Mouse (Mus musculus) embryonic facial prominence, embryonic 15.5 days (tissue): ENCODE measurements at regions not wholly inside any gene's neighbourhood (a gene's known extent, or its start where the extent isn't known, plus 50 kb on each side); places are given as distances from the start of the nearest gene placed in this dataset.

Experiments
- ATAC-seq: fragments of 200-750 bp; cut with Nextera tagmentation; 2 replicates; pipeline ENCODE4 v1.8.0; 2017; ENCODE audit warnings: low read depth, moderate TSS enrichment; ENCODE audit not compliant: insufficient number of reproducible peaks, low FRiP score, low TSS enrichment
- H3K27ac ChIP-seq: fragments of 300-500 bp; sonication (generic); replicated peaks from 2 replicates; pipeline ENCODE4 v1.5.1; 2015; ENCODE audit warnings: mild to moderate bottlenecking, inconsistent platforms
- H3K27me3 ChIP-seq: fragments of 300-500 bp; sonication (generic); 2 replicates; pipeline ENCODE4 v1.6.1; 2015; ENCODE audit warnings: inconsistent platforms
- H3K36me3 ChIP-seq: fragments of 300-500 bp; sonication (generic); 2 replicates; pipeline ENCODE4 v1.6.1; 2015; ENCODE audit warnings: mild to moderate bottlenecking, inconsistent platforms
- H3K4me1 ChIP-seq: fragments of 300-500 bp; sonication (generic); 2 replicates; pipeline ENCODE4 v1.6.1; 2015; ENCODE audit warnings: inconsistent platforms
- H3K4me2 ChIP-seq: fragments of 300-500 bp; sonication (generic); replicated peaks from 2 replicates; pipeline ENCODE4 v1.6.1; 2015; ENCODE audit warnings: mild to moderate bottlenecking, inconsistent platforms
- H3K4me3 ChIP-seq: fragments of 300-500 bp; sonication (generic); replicated peaks from 2 replicates; pipeline ENCODE4 v1.5.1; 2015; ENCODE audit warnings: mild to moderate bottlenecking, inconsistent platforms
- H3K9ac ChIP-seq: fragments of 300-500 bp; sonication (generic); 2 replicates; pipeline ENCODE4 v1.6.1; 2015; ENCODE audit warnings: inconsistent platforms
- H3K9me3 ChIP-seq: fragments of 300-500 bp; sonication (generic); replicated peaks from 2 replicates; pipeline ENCODE4 v1.6.1; 2016; ENCODE audit warnings: inconsistent platforms
- WGBS: fragments of 180-500 bp; shearing (Covaris S2); methylation state at CpG from one replicate; pipeline ENCODE4 v1.1.7; 2015; 5-methylcytosine and 5-hydroxymethylcytosine counted together

DNA sequence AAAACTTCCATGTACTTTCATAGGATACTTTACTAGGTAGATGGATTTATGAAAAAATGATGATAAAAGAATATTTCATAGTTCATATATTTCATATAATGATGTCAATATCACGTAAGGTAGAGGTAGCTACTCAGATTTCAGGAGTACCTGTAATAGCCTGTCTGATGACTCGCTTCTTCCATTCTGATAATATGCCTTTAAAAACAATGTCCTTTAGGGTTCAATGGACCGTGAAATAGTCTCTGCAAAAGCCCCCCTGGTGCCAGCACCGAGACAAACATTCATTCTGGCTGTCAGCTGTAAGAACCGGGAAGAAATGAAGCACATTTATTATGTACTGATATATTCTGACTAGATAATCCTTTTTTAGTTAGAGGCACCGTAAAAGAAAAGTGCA is 449.7 kb downstream of the Plod2 start:
- Histone ChIP-seq H3K4me2 (no peak overlapping the region), H3K4me3 (no peak overlapping the region), H3K4me1 (no peaks in the 10 kb centered on the region), H3K27ac (no peak overlapping the region), H3K27me3 (no peaks in the 10 kb centered on the region), H3K9me3 (no peaks in the 10 kb centered on the region), H3K9ac (no peak overlapping the region), H3K36me3 (no peaks in the 10 kb centered on the region)
- ATAC-seq = no peak
- WGBS = 52% methylated on average over 6 of the region's 6 CpGs

DNA sequence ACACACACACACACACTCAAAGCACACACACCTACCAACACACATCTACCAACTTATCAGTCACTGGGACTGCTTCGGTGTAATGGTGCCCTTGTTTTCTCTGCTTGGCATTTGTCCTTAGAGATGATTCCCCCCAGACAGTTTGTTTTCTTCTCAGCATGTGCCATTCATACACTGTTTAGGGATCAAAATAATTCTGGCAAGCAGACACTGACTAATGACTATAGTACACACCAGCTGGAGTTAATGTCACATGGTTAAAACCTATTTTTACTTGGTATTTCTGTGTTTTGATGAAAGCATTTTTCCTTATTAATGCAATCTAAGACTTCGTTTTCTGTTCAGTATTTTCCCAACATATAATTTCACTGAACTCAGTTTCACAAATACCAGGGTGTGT is 454.1 kb downstream of the Plod2 start:
- Histone ChIP-seq H3K27me3 (no peaks in the 10 kb centered on the region), H3K9ac (no peak overlapping the region), H3K36me3 (no peaks in the 10 kb centered on the region), H3K27ac (no peak overlapping the region), H3K9me3 (no peaks in the 10 kb centered on the region), H3K4me1 (no peaks in the 10 kb centered on the region), H3K4me3 (no peak overlapping the region), H3K4me2 (no peak overlapping the region)
- ATAC-seq = no peak
- 52% methylated on average over 2 of the region's 2 CpGs for WGBS

DNA sequence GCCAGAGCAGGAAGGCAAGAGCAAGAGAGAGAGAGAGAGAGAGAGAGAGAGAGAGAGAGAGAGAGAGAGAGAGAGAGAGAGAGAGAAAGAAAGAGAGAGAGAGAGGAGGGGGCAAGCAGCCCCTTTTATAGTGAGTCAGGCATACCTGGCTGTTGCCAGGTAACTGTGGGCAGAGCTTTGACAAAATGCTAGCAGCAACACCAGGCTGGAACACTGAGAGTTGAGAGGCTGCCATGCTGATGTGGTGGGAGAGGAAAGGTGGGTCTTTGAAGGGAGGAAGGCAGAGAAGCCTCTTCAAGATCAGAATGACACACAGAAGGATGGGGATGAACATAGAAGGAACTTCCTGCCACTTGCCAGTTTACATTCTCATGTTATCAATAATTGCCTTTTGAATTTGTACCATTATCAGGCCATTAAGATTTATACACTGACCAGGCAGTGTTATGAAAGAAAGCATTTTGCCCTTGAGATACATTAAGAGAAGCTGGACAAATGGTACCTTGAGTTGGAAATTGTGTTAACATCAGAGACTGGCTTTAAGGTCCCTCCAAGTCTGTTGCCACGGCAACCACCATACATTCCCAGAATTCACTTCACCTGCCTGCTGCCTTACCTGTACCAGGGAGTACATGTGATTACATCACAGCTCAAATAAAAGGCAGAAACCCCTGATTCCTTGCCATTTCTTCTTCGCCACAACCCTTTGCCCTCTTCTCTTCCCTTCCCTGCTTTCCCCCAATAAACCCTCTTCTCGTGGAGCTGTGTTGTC is 463.3 kb downstream of the Plod2 start:
- Histone ChIP-seq H3K4me1 (no peaks in the 10 kb centered on the region), H3K4me3 (no peak overlapping the region), H3K4me2 (no peak overlapping the region), H3K36me3 (no peaks in the 10 kb centered on the region), H3K9ac (no peak overlapping the region), H3K27me3 (no peaks in the 10 kb centered on the region), H3K9me3 (no peaks in the 10 kb centered on the region), H3K27ac (no peak overlapping the region)
- ATAC-seq = no peak
- WGBS = 82% methylated on average over 3 of the region's 3 CpGs

DNA sequence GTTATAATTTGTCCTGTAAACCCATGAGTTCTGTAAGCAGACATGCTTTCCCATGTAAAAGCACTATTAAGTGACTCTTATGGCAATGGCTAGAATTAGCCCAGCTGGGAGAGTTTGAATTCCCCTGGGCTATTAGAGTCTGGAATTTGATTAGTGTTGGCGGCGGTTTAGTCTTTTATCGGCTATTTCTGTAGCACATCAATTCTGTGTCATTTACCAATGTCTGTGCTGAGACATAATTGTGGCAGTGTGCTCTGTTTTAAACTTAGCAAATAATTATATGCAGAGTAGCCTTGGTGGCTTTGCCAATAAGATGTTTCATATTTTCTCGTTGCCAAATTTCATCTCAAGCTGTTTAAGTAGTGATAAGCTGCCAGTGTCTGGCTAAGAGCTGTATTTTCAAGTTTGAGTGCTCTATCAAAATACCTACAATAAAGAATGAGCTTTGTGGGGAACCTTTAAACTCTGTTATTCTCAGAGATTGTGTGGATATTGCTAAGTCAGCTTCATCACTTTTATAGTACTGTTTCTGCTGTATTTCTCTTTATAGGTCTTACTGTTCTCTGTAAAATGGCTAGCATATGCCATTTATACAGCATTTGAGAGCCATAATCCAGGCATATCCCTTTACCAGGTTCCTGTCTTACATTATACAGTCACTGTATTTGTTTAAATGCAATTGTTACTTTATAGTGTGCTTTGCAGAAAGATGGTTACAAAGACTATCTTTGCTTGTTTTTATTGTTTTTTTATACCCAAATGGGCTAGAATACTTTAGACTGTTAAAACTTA is 466.7 kb downstream of the Plod2 start:
- Histone ChIP-seq H3K9me3 (no peaks in the 10 kb centered on the region), H3K4me2 (no peak overlapping the region), H3K4me1 (no peaks in the 10 kb centered on the region), H3K27me3 (no peaks in the 10 kb centered on the region), H3K27ac (no peak overlapping the region), H3K36me3 (no peaks in the 10 kb centered on the region), H3K4me3 (no peak overlapping the region), H3K9ac (no peak overlapping the region)
- no peak for ATAC-seq
- 27% methylated on average over 4 of the region's 4 CpGs for WGBS

DNA sequence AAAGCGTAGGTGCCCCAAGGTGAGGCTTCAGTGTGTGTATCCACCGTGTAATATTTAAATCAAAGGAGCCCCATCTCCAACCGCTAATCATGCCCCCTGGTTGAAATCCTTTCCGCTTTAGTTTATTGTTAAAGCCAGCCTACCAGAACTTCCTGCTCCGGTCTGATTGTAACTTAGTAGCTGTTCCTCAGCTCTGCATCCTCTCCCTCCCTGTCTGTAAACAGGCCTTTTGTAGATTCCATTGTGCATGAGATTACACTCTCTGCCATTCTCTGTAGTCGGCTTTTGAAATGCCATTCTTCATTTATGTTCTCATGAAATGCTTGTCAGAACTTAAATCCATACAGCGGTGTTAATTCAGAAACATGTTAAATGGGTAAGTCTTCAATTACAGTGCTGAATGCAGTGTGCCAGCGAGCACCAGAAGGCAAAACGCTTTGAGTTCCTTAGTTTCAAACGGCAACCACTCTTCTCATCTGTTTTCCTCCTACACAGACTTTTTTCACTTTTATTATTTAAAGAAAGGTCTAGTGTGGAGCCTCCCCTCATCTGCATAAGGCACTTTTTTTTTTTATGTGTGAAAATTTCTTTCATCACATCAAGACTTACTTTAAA is 502.4 kb downstream of the Plod2 start:
- Histone ChIP-seq H3K27me3 (no peaks in the 10 kb centered on the region), H3K9ac (no peak overlapping the region), H3K4me3 (no peak overlapping the region), H3K4me2 (no peak overlapping the region), H3K27ac (no peak overlapping the region), H3K9me3 (no peaks in the 10 kb centered on the region), H3K4me1 (no peaks in the 10 kb centered on the region), H3K36me3 (no peaks in the 10 kb centered on the region)
- WGBS = 62% methylated on average over 10 of the region's 10 CpGs
- ATAC-seq = no peak

DNA sequence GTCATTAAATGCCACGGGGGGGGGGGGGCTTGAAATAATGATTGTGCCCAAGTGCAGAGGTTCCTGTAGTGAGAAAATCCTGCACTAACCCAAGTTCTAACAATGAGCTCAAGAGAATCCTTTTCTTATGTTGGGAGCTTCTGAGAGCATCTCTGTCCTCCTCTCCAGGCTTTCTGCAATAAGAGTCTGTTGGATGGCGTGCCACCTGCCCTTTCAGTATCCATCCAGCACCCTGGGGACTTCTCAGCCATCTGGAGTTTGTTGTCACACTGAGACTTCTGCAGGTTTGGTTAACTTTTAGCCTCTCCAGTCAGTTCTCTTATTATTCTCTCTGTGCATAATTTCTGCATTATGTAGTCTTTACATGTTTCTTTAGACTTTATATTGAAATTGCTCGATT is 530.1 kb downstream of the Plod2 start:
- no peak overlapping the region for H3K4me2 ChIP-seq
- no peaks in the 10 kb centered on the region for H3K4me1 ChIP-seq
- no peak overlapping the region for H3K9ac ChIP-seq
- H3K27me3 ChIP-seq = no peaks in the 10 kb centered on the region
- no peak overlapping the region for H3K27ac ChIP-seq
- no peak for ATAC-seq
- no peaks in the 10 kb centered on the region for H3K36me3 ChIP-seq
- H3K9me3 ChIP-seq = no peaks in the 10 kb centered on the region
- no peak overlapping the region for H3K4me3 ChIP-seq
- 64% methylated on average over 3 of the region's 3 CpGs for WGBS

DNA sequence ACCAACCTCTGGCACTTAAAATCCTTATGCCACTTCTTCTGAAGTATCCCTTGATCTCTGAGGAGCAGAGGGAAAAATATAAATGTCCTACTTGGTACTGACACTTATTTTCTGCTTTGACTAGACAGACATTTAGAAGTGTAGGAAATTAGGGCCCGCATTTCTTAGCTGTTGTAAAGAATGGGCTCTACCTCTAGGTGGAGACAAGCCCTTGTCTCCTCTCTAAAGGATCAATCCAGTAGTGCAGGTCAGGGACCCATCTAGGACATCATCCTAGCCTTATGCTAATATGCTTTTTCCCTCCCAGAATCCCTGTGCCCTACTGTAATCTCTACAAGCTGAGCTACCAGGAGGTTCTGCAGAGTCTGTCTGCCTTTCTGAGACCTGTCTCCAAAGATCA is 541.1 kb downstream of the Plod2 start:
- no peak overlapping the region for H3K4me2 ChIP-seq
- no peak for ATAC-seq
- no peak overlapping the region for H3K27ac ChIP-seq
- H3K9me3 ChIP-seq = no peaks in the 10 kb centered on the region
- 79% methylated on average over 1 of the region's 1 CpGs for WGBS
- H3K4me3 ChIP-seq = no peak overlapping the region
- H3K4me1 ChIP-seq = no peaks in the 10 kb centered on the region
- no peaks in the 10 kb centered on the region for H3K36me3 ChIP-seq
- H3K9ac ChIP-seq = no peak overlapping the region
- H3K27me3 ChIP-seq = no peaks in the 10 kb centered on the region

DNA sequence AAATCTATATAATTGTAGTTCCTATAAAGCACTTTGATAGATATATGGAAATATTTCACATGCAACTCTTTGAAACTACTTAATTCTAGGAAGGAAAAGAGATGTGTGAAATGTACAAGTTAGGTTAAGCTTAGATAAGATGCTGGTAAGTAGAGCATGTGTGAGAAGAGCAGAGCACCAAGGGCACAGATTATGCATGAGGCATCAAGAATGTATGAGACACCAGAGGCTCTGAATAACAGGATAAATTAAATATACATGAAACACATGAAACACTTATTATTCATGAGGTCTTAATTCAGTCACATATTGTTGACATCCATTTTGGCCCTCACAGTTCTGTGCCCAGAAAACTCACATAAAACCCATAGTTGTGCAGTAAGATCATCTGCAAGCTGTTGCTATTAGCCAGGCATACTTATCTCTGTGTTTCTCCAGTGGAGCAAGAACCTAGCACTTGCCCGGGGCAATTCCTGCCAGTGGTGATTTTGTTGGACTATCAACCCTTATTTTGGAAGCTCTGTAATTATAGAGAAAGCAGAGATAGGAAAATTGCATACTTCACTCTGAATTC is 556.1 kb downstream of the Plod2 start:
- no peaks in the 10 kb centered on the region for H3K27me3 ChIP-seq
- no peak overlapping the region for H3K27ac ChIP-seq
- no peaks in the 10 kb centered on the region for H3K4me1 ChIP-seq
- no peaks in the 10 kb centered on the region for H3K9me3 ChIP-seq
- H3K4me2 ChIP-seq = no peak overlapping the region
- ATAC-seq = no peak
- WGBS = 69% methylated on average over 1 of the region's 1 CpGs
- no peaks in the 10 kb centered on the region for H3K36me3 ChIP-seq
- H3K4me3 ChIP-seq = no peak overlapping the region
- no peak overlapping the region for H3K9ac ChIP-seq

DNA sequence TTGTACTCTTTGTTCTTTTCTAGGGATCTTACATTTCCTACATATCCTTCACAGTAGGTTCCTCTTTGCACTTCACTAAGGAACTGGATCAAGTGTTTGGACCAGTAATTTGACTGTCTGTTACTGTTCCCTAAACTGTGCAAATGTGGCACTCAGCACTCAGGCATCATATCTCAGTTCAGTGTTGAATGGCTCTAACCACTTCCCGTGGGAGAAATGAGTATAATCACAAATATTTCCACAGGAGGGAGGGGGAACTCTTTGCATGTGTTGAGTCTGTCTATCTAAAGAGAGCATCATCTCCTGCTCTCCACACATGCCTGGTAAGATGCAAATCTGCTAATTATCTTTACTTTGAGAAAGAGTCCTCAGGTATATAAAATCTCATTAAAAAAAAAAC is 588.5 kb downstream of the Plod2 start:
- Histone ChIP-seq H3K27ac (no peak overlapping the region), H3K9ac (no peak overlapping the region), H3K4me3 (no peak overlapping the region), H3K27me3 (no peaks in the 10 kb centered on the region), H3K4me1 (no peaks in the 10 kb centered on the region), H3K36me3 (no peaks in the 10 kb centered on the region), H3K9me3 (no peaks in the 10 kb centered on the region), H3K4me2 (no peak overlapping the region)
- WGBS = 63% methylated on average over 1 of the region's 1 CpGs
- no peak for ATAC-seq

DNA sequence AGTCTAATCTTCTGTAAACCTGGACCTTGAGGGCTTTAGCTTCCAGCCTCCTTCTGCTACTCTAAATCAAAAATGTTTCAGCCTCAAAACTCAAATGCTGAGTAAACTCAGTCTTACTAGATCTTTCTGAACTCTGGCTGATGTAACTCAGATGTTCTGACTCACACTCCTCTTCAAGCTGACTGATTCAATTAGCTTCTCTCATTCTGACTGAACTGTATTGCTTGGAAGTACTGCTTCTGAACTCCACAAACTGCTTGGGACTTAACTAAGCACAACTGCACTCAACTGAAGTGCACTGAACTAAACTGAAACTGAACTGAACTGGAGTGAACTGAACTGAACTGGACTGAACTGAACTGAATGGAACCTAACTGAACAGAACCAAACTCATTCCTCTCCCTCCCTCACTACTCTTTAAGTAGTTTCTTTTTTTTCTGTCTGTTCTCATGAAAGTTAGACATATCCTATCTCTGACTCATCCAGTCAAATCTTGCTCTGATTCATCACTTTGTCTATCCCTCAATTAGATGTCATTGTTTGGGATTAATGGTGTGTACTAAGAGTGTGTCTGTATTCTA is 589.7 kb downstream of the Plod2 start:
- no peaks in the 10 kb centered on the region for H3K27me3 ChIP-seq
- H3K9me3 ChIP-seq = no peaks in the 10 kb centered on the region
- no peak overlapping the region for H3K27ac ChIP-seq
- H3K4me1 ChIP-seq = no peaks in the 10 kb centered on the region
- no peak for ATAC-seq
- H3K4me2 ChIP-seq = no peak overlapping the region
- H3K4me3 ChIP-seq = no peak overlapping the region
- H3K36me3 ChIP-seq = no peaks in the 10 kb centered on the region
- no peak overlapping the region for H3K9ac ChIP-seq

DNA sequence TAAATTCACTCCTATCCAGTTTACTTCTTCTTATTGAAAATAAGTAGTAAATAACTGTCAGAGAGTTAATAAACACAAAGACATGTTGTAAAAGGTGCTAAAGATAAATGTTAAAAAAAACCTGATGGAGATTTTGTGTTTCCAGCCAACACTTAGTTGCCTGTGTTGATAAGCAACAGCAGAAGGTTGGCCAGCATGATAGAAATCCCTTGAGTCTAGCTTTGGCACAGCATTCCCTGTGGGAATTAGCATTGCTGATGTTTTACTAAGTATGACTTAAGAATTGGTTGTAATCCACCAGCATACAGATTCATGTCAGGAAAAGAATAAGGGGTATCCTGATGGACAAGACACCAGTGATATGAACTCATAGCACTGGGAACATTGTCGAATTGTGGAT is 594.3 kb downstream of the Plod2 start:
- no peak for ATAC-seq
- Histone ChIP-seq H3K9me3 (no peaks in the 10 kb centered on the region), H3K36me3 (no peaks in the 10 kb centered on the region), H3K4me1 (no peaks in the 10 kb centered on the region), H3K27ac (no peak overlapping the region), H3K9ac (no peak overlapping the region), H3K27me3 (no peaks in the 10 kb centered on the region), H3K4me3 (no peak overlapping the region), H3K4me2 (no peak overlapping the region)
- 78% methylated on average over 1 of the region's 1 CpGs for WGBS
